Comparison of ENCODE assay signal across 8 mouse cellular contexts in genomic region chr5:52132092-52132491, GRCm38 (mm10). TPM values are rescaled to one million over a fixed set of nuclear protein-coding genes. Genes with fewer than 3 reads are reported as not detected.
DNase-seq lines count a peak whose midpoint lies in the region; ATAC-seq lines count a peak whose summit lies in the region.

No protein-coding gene starts in this region.

- no peak for ATAC-seq in kidney, embryonic 16.5 days (ENCODE audit: low FRiP score, low TSS enrichment)
- ATAC-seq in hindbrain, embryonic 12.5 days (ENCODE audit: low FRiP score) = peak; percentile 63; the same call in 1 of the 2 replicates
- 0 out of 2 replicates have a peak, but pooled peaks have one; percentile 39 for ATAC-seq in neural tube, embryonic 15.5 days (ENCODE audit: low FRiP score)

- 22% methylated on average over 9 of the region's 9 CpGs for WGBS in kidney, embryonic 16.5 days
- 18% methylated on average over 9 of the region's 9 CpGs for WGBS in hindbrain, embryonic 12.5 days
- 17% methylated on average over 9 of the region's 9 CpGs for WGBS in neural tube, embryonic 15.5 days

- H3K4me1 ChIP-seq in kidney, embryonic 16.5 days (ENCODE audit: insufficient read depth, low read length) = no peaks in the 10 kb centered on the region
- H3K4me1 ChIP-seq in hindbrain, embryonic 12.5 days = no peaks in the 10 kb centered on the region
- no peaks in the 10 kb centered on the region for H3K4me1 ChIP-seq in neural tube, embryonic 15.5 days

- no peaks in the 10 kb centered on the region for H3K9me3 ChIP-seq in kidney, embryonic 16.5 days (ENCODE audit: low read length)
- H3K9me3 ChIP-seq in hindbrain, embryonic 12.5 days (replicated peaks) = no peaks in the 10 kb centered on the region
- no peaks in the 10 kb centered on the region for H3K9me3 ChIP-seq in neural tube, embryonic 15.5 days (replicated peaks)

- no peaks in the 10 kb centered on the region for H3K36me3 ChIP-seq in kidney, embryonic 16.5 days (ENCODE audit: insufficient read depth, low read length)
- no peaks in the 10 kb centered on the region for H3K36me3 ChIP-seq in hindbrain, embryonic 12.5 days
- H3K36me3 ChIP-seq in neural tube, embryonic 15.5 days = no peaks in the 10 kb centered on the region; the same call in 1 of the 2 replicates

- no peak overlapping the region for H3K9ac ChIP-seq in kidney, embryonic 16.5 days (replicated peaks; ENCODE audit: low read length)
- H3K9ac ChIP-seq in hindbrain, embryonic 12.5 days = no peak overlapping the region
- H3K9ac ChIP-seq in neural tube, embryonic 15.5 days (replicated peaks) = no peak overlapping the region

- no peaks in the 10 kb centered on the region for H3K27me3 ChIP-seq in kidney, embryonic 16.5 days (ENCODE audit: insufficient read depth, low read length)
- no peaks in the 10 kb centered on the region for H3K27me3 ChIP-seq in hindbrain, embryonic 12.5 days
- no peaks in the 10 kb centered on the region for H3K27me3 ChIP-seq in neural tube, embryonic 15.5 days (replicated peaks)

- H3K27ac ChIP-seq in kidney, embryonic 16.5 days (ENCODE audit: low read length) = no peak overlapping the region
- H3K27ac ChIP-seq in hindbrain, embryonic 12.5 days = no peak overlapping the region
- no peak overlapping the region for H3K27ac ChIP-seq in neural tube, embryonic 15.5 days (replicated peaks)

- no peak overlapping the region for H3K4me2 ChIP-seq in kidney, embryonic 16.5 days (replicated peaks; ENCODE audit: low read depth, low read length)
- H3K4me2 ChIP-seq in hindbrain, embryonic 12.5 days (replicated peaks) = no peak overlapping the region
- no peak overlapping the region for H3K4me2 ChIP-seq in neural tube, embryonic 15.5 days

- DNase-seq in kidney, adult 18-20 months = peak; percentile 52
- peak; percentile 25 for DNase-seq in MEL-GATA-1-ER (ENCODE audit: extremely low read depth, low read depth)
- DNase-seq in cerebellum, postnatal 10 days = peak; percentile 68 to 75
- peak; percentile 36 to 53 for DNase-seq in lung, adult 18-20 months
- DNase-seq in urinary bladder, postnatal 14 days (ENCODE audit: low spot score) = no peak

- H3K4me3 ChIP-seq in kidney, embryonic 16.5 days (ENCODE audit: low read length) = no peak overlapping the region
- H3K4me3 ChIP-seq in hindbrain, embryonic 12.5 days = no peak overlapping the region
- no peak overlapping the region for H3K4me3 ChIP-seq in neural tube, embryonic 15.5 days (replicated peaks)

RNA-seq across cellular contexts. Expression of gene Dhx15, which starts 58.2 kb away (rescaled TPM):
- polyA plus RNA-seq in kidney, embryonic 16.5 days (2015; fragmentation: Nextera tagmentation; extraction: Ambion mirVana) = 187 and 189 TPM in 2 replicates
- polyA plus RNA-seq in hindbrain, embryonic 12.5 days (2016; fragmentation: Nextera tagmentation; extraction: Ambion mirVana) = 173 and 179 TPM in 2 replicates
- 107 and 115 TPM in 2 replicates for polyA plus RNA-seq in neural tube, embryonic 15.5 days (2015; fragmentation: Nextera tagmentation; extraction: Ambion mirVana)
